Mouse (Mus musculus) NIH3T3 (cell line): ENCODE measurements around the gene Atp6v0c.

Experiments
- DNase-seq: peaks from one replicate; pipeline ENCODE4 v3.0.0-alpha.2; 2012; ENCODE audit warnings: low read depth

The Atp6v0c gene

GRCm38 (mm10) chr17:24169317-24170065, at the start of gene Atp6v0c:
Gene Atp6v0c (minus strand): TSS chr17:24169702.
- DNase-seq = peak; percentile 97

- no peak for DNase-seq
These were observed 47.3 kb upstream of the Atp6v0c start for GRCm38 (mm10) chr17:24216836-24217235.

- no peak for DNase-seq
These were observed 43.7 kb upstream of the Atp6v0c start for GRCm38 (mm10) chr17:24213186-24213585.

- no peak for DNase-seq
These were observed 43.0 kb upstream of the Atp6v0c start for GRCm38 (mm10) chr17:24212441-24213018.

- no peak for DNase-seq
These were observed 42.3 kb upstream of the Atp6v0c start for GRCm38 (mm10) chr17:24211631-24212440.

GRCm38 (mm10) chr17:24210591-24210990, 41.1 kb upstream of the Atp6v0c start:
- no peak for DNase-seq

- DNase-seq = no peak
These were observed 40.4 kb upstream of the Atp6v0c start for GRCm38 (mm10) chr17:24209916-24210240.

- DNase-seq = peak; percentile 75
These were observed 39.8 kb upstream of the Atp6v0c start, which contains the start of gene Ntn3 for GRCm38 (mm10) chr17:24209043-24209915. Gene Ntn3 (minus strand): TSS chr17:24209531.

GRCm38 (mm10) chr17:24208641-24209042, 39.1 kb upstream of the Atp6v0c start:
- DNase-seq = no peak

- no peak for DNase-seq
These were observed 38.5 kb upstream of the Atp6v0c start for GRCm38 (mm10) chr17:24207768-24208640.

GRCm38 (mm10) chr17:24206451-24207351, 37.2 kb upstream of the Atp6v0c start:
- DNase-seq = no peak

GRCm38 (mm10) chr17:24205908-24206361, 36.4 kb upstream of the Atp6v0c start:
- DNase-seq = no peak

- peak; percentile 97 for DNase-seq
These were observed 35.9 kb upstream of the Atp6v0c start, which contains the start of gene Tbc1d24 for GRCm38 (mm10) chr17:24205284-24205888. Gene Tbc1d24 (minus strand): TSS chr17:24205562.

- peak; percentile 36 for DNase-seq
These were observed 35.3 kb upstream of the Atp6v0c start for GRCm38 (mm10) chr17:24204846-24205245.

GRCm38 (mm10) chr17:24203611-24204534, 34.4 kb upstream of the Atp6v0c start:
- no peak for DNase-seq

- DNase-seq = no peak
These were observed 33.6 kb upstream of the Atp6v0c start for GRCm38 (mm10) chr17:24203068-24203467.

- DNase-seq = no peak
These were observed 31.6 kb upstream of the Atp6v0c start for GRCm38 (mm10) chr17:24201092-24201491.

GRCm38 (mm10) chr17:24199741-24200140, 30.2 kb upstream of the Atp6v0c start:
- no peak for DNase-seq
